Mouse (Mus musculus): Measurements from ENCODE around the gene Ifi206.

Ifi206 gene

DNA sequence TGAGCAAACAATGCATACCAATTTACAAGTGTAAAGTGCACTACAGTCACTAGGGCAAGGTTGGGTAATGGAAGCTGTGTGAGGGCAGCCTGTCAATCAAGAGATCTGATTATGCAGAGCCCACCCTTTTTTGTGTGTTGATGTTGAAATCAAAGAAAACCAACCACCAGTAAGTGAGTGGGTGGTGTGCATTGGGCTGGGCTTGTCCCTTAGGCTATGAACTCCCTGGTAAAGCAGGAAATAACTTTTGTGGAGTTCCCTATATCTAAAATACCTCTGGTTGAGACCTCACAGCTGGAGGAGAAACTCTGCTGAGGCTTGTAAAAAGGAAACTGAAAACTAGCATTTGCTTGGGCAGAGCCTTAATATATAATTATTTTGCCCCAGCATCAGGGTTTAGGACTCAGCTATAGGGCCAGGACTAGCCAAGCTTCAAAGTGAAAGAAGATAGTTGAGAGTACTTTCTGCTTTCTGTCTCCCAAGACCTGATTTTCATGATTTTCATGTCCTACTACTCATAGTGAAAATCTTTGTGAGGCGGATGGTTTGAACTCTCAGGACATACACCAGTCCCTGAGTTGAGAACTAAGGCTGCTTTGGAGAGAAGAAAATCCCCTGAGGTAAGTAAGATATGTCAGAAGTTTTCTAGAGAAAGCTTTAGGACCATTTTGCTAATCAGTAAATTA, 71.8 kb downstream of the Ifi206 start:
- no peak for DNase-seq (ENCODE audit: low spot score)

DNA sequence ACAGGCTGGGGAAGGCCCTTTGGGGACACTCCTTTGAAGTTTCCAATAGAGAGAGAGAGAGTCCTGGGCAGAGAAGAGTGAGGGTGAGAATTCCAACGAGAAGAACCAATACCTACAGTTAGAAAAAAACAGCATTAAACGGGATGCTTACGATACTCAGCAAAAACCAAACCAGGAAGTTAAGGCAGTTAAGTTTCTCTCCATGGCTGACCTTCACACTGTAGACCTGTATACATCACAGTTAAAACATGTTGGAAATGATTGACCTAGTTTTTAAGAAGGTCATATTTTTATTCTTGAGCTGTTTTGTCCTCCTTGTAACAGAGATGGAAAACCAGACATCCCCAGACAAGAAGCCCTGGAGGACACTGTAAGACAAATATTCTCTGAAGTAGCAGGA, 72.3 kb downstream of the Ifi206 start:
- no peak for DNase-seq (ENCODE audit: low spot score)
